Mouse (Mus musculus) embryonic facial prominence, embryonic 11.5 days (tissue): Measurements from ENCODE around the gene Zc3h10. TPM values are rescaled to one million over a fixed set of nuclear protein-coding genes. Genes with fewer than 3 reads are reported as not detected.
A peak's percentile ranks its signal among the peaks of the same experiment; 100 is the strongest.

ENCODE experiments used
- ATAC-seq: fragments of 200-750 bp; cut with Nextera tagmentation; replicated peaks from 2 replicates; pipeline ENCODE4 v1.8.0; 2017; ENCODE audit warnings: low read depth; ENCODE audit not compliant: insufficient number of reproducible peaks, low FRiP score, low TSS enrichment
- DNase-seq: peaks from one replicate; pipeline ENCODE4 v3.0.0-alpha.2; 2015; ENCODE audit warnings: low spot score
- H3K27ac ChIP-seq: fragments of 300-500 bp; sonication (generic); replicated peaks from 2 replicates; pipeline ENCODE4 v1.5.1; 2014; ENCODE audit warnings: mild to moderate bottlenecking, low read depth, low read length, control low read depth
- H3K27me3 ChIP-seq: fragments of 300-500 bp; sonication (generic); 2 replicates; pipeline ENCODE4 v1.6.1; 2014; ENCODE audit warnings: mild to moderate bottlenecking, low read length, moderate library complexity, mixed read lengths; ENCODE audit not compliant: control insufficient read depth, insufficient read depth
- H3K36me3 ChIP-seq: fragments of 300-500 bp; sonication (generic); replicated peaks from 2 replicates; pipeline ENCODE4 v1.6.1; 2014; ENCODE audit warnings: low read depth, mild to moderate bottlenecking, low read length, moderate library complexity, mixed read lengths; ENCODE audit not compliant: control insufficient read depth, insufficient read depth
- H3K4me1 ChIP-seq: fragments of 300-500 bp; sonication (generic); 2 replicates; pipeline ENCODE4 v1.6.1; 2014; ENCODE audit warnings: low read length, mixed read lengths; ENCODE audit not compliant: control insufficient read depth, insufficient read depth
- H3K4me2 ChIP-seq: fragments of 300-500 bp; sonication (generic); 2 replicates; pipeline ENCODE4 v1.6.1; 2014; ENCODE audit warnings: low read depth, mild to moderate bottlenecking, control low read depth, low read length, moderate library complexity
- H3K4me3 ChIP-seq: fragments of 300-500 bp; sonication (generic); 2 replicates; pipeline ENCODE4 v1.5.1; 2014; ENCODE audit warnings: low read depth, low read length, control low read depth
- H3K9ac ChIP-seq: fragments of 300-500 bp; sonication (generic); replicated peaks from 2 replicates; pipeline ENCODE4 v1.6.1; 2014; ENCODE audit warnings: mild to moderate bottlenecking, control low read depth, low read length
- H3K9me3 ChIP-seq: fragments of 300-500 bp; sonication (generic); replicated peaks from 2 replicates; pipeline ENCODE4 v1.6.1; 2016; ENCODE audit warnings: mild to moderate bottlenecking, low read length, inconsistent platforms, mixed read lengths; ENCODE audit not compliant: control insufficient read depth
- WGBS: fragments of 180-500 bp; shearing (Covaris S2); extraction: QIAGEN DNeasy Blood & Tissue Kit; methylation state at CpG from one replicate; pipeline ENCODE4 v1.1.7; 2014; 5-methylcytosine and 5-hydroxymethylcytosine counted together
- polyA plus RNA-seq: library from polyadenylated mRNA; unstranded; fragments of >200 nt; fragmentation: Nextera tagmentation; extraction: Ambion mirVana; gene quantifications from 2 replicates; pipeline ENCODE4 v1.2.1, GENCODE M21; 2014

Gene Zc3h10
- polyA plus RNA-seq, 1 experiment from 2014 or later = 15.0 TPM

- Histone ChIP-seq H3K36me3 (peaks cover 12% of the 10 kb centered on the region), H3K4me2 (no peak overlapping the region), H3K4me3 (no peak overlapping the region), H3K9me3 (no peaks in the 10 kb centered on the region), H3K27me3 (no peaks in the 10 kb centered on the region), H3K9ac (no peak overlapping the region), H3K27ac (no peak overlapping the region), H3K4me1 (no peaks in the 10 kb centered on the region)
- DNase-seq (no peak), ATAC-seq (no peak)
- WGBS = 94% methylated on average over 15 of the region's 15 CpGs
These were observed 3.4 kb downstream of the Zc3h10 start for GRCm38 (mm10) chr10:128544151-128544657.

GRCm38 (mm10) chr10:128543100-128543499 is 4.5 kb downstream of the Zc3h10 start:
- Histone ChIP-seq H3K36me3 (peaks cover 12% of the 10 kb centered on the region), H3K4me2 (no peak overlapping the region), H3K9ac (no peak overlapping the region), H3K9me3 (no peaks in the 10 kb centered on the region), H3K27ac (no peak overlapping the region), H3K27me3 (no peaks in the 10 kb centered on the region), H3K4me3 (0 out of 2 replicates have a peak overlapping the region, but pooled peaks have one; percentile 1), H3K4me1 (no peaks in the 10 kb centered on the region)
- 79% methylated on average over 2 of the region's 2 CpGs for WGBS
- no peak for DNase-seq
- no peak for ATAC-seq

GRCm38 (mm10) chr10:128538340-128538870 is 9.2 kb downstream of the Zc3h10 start:
- Histone ChIP-seq H3K27ac (no peak overlapping the region), H3K4me3 (no peak overlapping the region), H3K4me2 (no peak overlapping the region), H3K4me1 (no peaks in the 10 kb centered on the region), H3K9ac (no peak overlapping the region), H3K36me3 (peaks cover under 1% of the 10 kb centered on the region), H3K9me3 (no peaks in the 10 kb centered on the region), H3K27me3 (no peaks in the 10 kb centered on the region)
- WGBS = 67% methylated on average over 1 of the region's 1 CpGs
- no peak for DNase-seq
- no peak for ATAC-seq

DNA sequence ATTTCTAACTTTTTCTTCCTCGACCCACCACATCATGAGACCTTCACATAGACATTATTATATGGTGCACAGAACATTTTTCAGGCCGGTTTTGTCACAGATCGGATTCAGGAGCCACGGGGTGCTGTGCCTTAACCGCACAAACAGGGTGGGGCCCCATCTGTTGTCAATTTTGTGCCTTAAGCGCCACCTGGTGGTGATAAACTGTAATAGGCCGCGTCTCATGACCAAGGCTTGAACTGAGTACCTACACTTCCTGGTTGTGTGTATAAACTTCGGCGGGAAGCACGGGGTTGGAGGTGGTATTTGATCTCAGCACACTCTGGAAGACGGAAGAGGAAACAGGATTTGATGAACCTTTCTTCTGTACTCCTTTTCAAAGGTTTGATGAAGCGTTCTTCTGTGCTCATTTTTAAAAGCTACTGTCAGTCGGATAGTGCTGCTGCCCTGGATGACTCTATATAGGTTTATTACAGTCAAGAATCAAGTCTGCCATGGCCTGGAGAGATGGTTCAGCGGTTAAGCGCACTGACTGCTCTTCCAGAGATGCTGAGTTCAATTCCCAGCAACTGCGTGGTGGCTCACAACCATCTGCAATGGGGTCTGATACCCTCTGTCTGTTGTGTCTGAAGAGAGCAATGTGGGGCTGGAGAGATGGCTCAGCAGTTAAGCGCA is 11.2 kb downstream of the Zc3h10 start:
- no peaks in the 10 kb centered on the region for H3K4me1 ChIP-seq
- H3K9me3 ChIP-seq = no peaks in the 10 kb centered on the region
- WGBS = 17% methylated on average over 18 of the region's 18 CpGs
- DNase-seq (peak; percentile 94), ATAC-seq (peak; percentile 81)
- H3K27me3 ChIP-seq = no peaks in the 10 kb centered on the region
- H3K9ac ChIP-seq = no peak overlapping the region; the same call in 1 of the 2 replicates
- no peak overlapping the region for H3K27ac ChIP-seq
- no peaks in the 10 kb centered on the region for H3K36me3 ChIP-seq
- peak overlapping the region; percentile 7; the same call in 1 of the 2 replicates for H3K4me2 ChIP-seq
- no peak overlapping the region for H3K4me3 ChIP-seq

GRCm38 (mm10) chr10:128535624-128536265 is 11.8 kb downstream of the Zc3h10 start:
- WGBS = 73% methylated on average over 4 of the region's 4 CpGs
- H3K4me1 ChIP-seq = no peaks in the 10 kb centered on the region
- no peaks in the 10 kb centered on the region for H3K9me3 ChIP-seq
- no peaks in the 10 kb centered on the region for H3K36me3 ChIP-seq
- no peak overlapping the region for H3K4me3 ChIP-seq
- H3K4me2 ChIP-seq = peak overlapping the region; percentile 7; the same call in 1 of the 2 replicates
- H3K27me3 ChIP-seq = no peaks in the 10 kb centered on the region
- ATAC-seq = no peak
- H3K9ac ChIP-seq = no peak overlapping the region; the same call in 1 of the 2 replicates
- DNase-seq = peak; percentile 13
- no peak overlapping the region for H3K27ac ChIP-seq

DNA sequence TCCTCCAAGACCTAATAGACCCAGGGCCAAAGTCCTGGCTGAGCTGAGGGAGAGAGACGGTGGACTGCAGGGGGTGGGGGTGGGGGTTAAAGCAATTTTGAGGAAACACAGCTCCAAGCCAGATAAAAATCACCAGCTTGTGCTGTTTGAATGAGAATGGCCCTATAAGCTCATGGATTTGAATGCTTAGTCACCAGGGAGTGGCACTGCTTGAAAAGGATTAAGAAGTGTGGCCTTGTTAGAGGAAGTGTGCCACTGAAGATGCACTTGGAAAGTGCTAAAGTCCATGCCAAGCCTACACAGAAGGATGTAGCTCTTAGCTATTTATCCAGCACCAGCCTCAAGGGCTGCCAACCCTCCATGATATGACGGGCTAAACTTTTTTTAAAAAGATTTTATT is 12.4 kb downstream of the Zc3h10 start:
- ATAC-seq (no peak), DNase-seq (no peak)
- Histone ChIP-seq H3K9me3 (no peaks in the 10 kb centered on the region), H3K4me3 (no peak overlapping the region), H3K4me2 (no peak overlapping the region), H3K27ac (no peak overlapping the region), H3K9ac (no peak overlapping the region), H3K36me3 (no peaks in the 10 kb centered on the region), H3K27me3 (no peaks in the 10 kb centered on the region), H3K4me1 (no peaks in the 10 kb centered on the region)
- 90% methylated on average over 2 of the region's 2 CpGs for WGBS

- Histone ChIP-seq H3K27ac (no peak overlapping the region), H3K4me3 (peak overlapping the region; percentile 66)
- no peak for ATAC-seq
These were observed 20.9 kb downstream of the Zc3h10 start for GRCm38 (mm10) chr10:128526366-128527356.

More at GRCm38 (mm10) chr10:128526366-128527356, 20.9 kb downstream of the Zc3h10 start:
- H3K9ac ChIP-seq = no peak overlapping the region
- H3K4me2 ChIP-seq = peak overlapping the region; percentile 100
- no peaks in the 10 kb centered on the region for H3K9me3 ChIP-seq
- DNase-seq = no peak
- peaks cover 8% of the 10 kb centered on the region; the same call in 1 of the 2 replicates for H3K27me3 ChIP-seq
- no peaks in the 10 kb centered on the region for H3K4me1 ChIP-seq
- no peaks in the 10 kb centered on the region for H3K36me3 ChIP-seq
- WGBS = 29% methylated on average over 28 of the region's 28 CpGs
